Mouse (Mus musculus) 3T3-L1 (cell line): ENCODE results near the gene Ank2.
A peak's percentile ranks its signal among the peaks of the same experiment; 100 is the strongest.
"Not testable (repeated sequence)": the region's sequence is repeated elsewhere in the genome, so short reads cannot be mapped to it uniquely, and the experiment has no call there.

Experiments
- DNase-seq: peaks from one replicate; pipeline ENCODE4 v3.0.0-alpha.2; 2015; ENCODE audit warnings: low read depth, low spot score

Ank2 gene

DNA sequence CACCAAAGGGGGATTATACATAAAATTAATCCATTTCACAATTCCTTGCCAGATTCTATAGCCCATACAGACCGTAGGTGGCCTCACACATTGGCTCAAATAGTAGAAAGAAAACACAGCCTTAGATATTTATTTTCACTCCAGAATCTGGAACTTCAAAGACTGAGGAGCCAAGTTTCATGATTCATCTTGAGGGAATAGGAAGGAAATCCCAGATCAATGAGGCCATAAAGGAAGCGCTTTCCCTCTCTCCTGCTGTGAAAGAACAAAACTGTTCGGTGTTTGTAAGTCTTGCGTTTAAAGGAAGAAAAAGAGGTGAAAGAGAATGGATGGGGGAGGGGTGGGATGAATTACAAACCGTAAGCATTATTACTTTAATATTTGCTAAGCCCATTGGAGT lies 137.8 kb downstream of the Ank2 start:
- DNase-seq: no peak

- DNase-seq: no peak
Observed at GRCm38 (mm10) chr3:127355252-127355651, 143.9 kb downstream of the Ank2 start.

- DNase-seq: no peak
Observed at GRCm38 (mm10) chr3:127350602-127351362, 148.4 kb downstream of the Ank2 start.

- no peak for DNase-seq
Observed at GRCm38 (mm10) chr3:127348926-127349325, 150.2 kb downstream of the Ank2 start.

DNA sequence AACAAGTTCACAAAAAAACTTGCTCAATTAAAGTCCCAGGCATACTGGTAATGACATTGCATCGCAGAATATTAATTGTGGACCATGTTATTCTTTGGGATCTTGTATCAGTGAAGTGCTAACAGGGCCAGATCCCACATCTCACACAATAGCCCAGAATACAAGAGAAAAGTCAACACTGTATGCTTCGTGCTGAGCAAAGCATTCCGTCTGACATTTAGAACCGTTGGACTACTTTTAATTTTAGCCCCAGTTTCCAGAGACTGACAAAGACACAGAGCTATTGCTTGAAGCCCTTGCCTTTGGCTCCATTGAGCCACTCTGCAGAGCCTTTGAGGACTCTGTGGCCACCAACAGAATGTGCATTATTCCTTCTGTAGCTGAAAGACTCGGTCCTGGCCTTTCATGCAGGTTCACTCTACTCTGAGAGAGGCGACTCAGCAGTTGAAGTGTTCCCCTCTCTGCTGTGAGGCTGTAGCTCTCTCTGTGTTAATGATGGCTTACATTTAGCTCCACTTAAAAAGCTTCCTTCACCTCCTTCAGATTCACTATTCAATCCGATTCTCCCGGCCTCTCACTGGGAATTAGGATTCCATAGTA lies 153.2 kb downstream of the Ank2 start:
- DNase-seq: no peak

DNA sequence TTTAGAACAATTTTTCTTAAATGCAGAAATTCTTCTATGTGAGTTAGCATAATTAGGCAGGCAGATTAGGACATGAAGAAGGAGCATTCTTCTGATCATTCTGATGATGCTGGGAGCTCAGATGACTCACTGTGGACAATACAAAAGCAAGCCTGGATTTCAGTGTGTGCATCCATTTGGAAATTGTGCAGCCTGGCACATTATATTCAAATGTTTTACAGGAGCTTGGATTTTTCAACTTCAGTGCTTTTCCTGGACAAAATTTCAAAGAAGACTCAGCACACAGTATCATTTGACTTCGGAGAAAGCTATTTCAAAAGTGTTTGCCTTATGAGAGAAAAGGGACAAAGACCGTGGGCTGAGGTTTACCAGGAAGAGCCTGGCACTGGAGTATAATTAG lies 157.8 kb downstream of the Ank2 start:
- DNase-seq: no peak

- DNase-seq: no peak
Observed at GRCm38 (mm10) chr3:127334876-127335275, 164.3 kb downstream of the Ank2 start.

DNA sequence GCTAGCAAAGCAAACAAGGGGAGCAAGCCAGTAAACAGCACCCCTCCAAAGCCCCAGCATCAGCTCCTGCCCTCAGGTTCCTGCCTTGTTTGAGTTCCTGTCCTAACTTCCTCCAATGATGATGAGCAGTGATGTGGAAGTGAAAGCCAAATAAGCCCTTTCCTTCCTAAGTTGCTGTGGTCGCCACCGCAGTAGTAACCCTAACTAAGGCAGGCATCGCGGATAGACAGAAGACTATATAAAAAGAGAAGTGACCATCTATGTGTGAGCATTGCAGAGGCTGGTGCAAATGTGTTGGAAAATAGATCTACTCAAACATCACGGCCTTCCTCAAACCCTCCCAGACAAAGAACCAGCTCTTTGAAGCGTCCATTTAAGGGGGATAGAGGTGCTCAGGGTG lies 167.6 kb downstream of the Ank2 start:
- DNase-seq: no peak

GRCm38 (mm10) chr3:127326355-127326754 lies 172.8 kb downstream of the Ank2 start:
- no peak for DNase-seq

DNA sequence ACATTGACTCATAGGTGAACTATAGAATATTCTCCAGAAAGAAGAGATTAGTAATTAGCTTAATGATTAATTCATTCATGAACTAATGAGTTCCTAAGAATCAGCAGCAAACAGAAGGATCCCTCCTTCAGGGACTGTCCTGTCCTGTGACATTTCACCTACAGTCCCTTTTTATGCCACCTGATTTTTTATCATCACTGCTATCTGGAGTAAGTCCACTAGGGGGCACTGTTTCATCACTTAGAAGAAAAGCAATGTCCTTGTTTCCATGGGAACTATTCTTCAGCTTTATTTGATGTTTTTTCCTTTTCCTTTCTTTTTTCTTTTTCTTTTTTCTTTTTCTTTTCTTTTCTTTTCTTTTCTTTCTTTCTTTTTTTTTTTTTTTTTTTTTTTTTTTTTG lies 176.3 kb downstream of the Ank2 start:
- DNase-seq: peak; percentile 86

DNA sequence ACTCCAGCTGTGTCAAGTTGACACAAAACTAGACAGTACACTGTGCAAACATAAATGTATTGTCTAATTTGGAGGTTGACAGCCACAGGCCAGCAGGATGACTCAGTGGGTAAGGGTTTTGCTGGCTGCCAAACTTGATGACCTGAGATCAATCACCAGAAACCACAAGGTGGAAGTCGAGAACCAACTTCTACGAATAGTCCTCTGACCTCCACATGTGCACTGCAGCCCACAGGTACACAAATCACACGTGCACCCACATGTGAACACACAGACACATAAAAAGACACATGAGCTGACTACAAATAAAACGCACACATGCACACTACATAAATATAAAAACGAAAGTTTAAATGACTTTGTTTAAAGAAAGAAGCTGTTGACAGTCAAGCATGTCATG lies 177.5 kb downstream of the Ank2 start:
- peak; percentile 75 for DNase-seq

DNA sequence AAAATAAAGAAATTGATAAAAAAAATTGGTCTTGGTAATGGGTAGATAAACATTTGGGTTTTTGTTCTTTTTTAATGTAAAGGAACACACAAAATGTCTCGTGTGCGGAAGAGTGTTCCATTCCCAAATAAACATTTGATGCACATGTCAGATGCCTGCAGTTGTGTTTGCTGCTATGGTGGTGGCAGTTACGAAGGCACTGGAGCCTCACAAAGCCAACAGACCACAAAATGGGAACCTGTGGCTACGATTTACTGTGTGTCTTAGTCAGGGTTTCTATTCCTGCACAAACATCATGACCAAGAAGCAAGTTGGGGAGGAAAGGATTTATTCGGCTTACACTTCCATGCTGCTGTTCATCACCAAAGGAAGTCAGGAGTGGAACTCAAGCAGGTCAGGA lies 178.1 kb downstream of the Ank2 start:
- not testable (repeated sequence) for DNase-seq

DNA sequence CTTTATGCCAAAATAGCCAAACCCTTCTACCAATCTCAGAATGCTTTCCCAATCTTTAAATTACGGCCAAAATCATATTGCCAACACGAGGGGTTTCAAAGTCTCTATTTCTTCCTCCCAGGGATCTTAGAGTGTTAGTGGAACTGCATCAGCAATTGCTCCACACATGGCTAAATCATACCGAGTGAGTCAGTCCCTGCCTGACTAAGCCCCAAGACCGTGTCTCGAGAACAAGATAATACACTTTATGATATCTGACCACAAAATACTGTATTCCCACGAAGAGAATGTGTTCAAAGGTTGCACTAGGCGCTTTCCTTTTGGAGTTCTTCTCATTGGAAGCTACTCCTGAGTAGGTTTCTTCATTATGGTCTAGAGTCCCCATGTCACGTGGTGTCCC lies 178.8 kb downstream of the Ank2 start:
- peak; percentile 74 for DNase-seq

- DNase-seq: no peak
Observed at GRCm38 (mm10) chr3:127317641-127318040, 181.5 kb downstream of the Ank2 start.

- DNase-seq: no peak
Observed at GRCm38 (mm10) chr3:127316717-127317116, 182.4 kb downstream of the Ank2 start.

- DNase-seq: no peak
Observed at GRCm38 (mm10) chr3:127311521-127311920, 187.6 kb downstream of the Ank2 start.

DNA sequence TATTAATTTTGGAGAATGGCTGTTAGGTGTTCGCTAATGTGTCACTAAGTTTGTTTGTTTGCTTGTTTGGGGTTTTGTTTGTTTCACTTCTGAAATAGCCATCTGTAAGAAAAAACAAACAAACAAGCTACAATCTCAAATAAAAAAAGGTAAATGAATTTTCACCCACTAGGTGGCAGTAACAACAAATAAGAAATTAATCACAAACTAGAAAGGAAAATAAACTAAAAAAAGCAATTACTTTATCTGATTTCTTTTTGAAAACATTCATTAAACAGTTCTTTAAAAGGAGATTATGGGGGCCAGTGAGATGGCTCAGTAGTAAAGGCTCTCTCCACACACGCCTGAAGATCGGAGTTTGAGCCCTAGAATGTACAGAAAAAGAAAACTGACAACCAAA lies 189.1 kb downstream of the Ank2 start:
- DNase-seq: peak; percentile 60

- DNase-seq: no peak
Observed at GRCm38 (mm10) chr3:127303957-127304553, 195.1 kb downstream of the Ank2 start.

DNA sequence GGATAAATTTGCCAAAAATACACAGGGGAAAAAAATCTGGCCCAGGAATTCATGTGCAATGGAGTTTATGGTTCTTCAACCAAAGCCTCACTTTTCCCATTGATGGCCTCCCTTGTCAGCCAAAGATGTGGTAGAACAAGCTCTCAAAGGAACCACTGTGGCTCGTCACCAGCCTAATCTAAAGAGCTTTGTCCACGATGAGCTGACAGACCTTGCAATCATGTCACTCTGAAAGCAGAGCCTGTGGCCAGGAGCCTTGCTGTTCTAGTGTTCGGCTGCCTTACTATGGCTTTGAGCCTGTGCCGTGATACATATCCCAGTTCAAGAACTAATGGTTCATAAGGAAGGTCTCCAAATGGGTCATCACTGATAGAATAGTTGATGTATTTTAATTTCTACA lies 196.1 kb downstream of the Ank2 start:
- DNase-seq: no peak

DNA sequence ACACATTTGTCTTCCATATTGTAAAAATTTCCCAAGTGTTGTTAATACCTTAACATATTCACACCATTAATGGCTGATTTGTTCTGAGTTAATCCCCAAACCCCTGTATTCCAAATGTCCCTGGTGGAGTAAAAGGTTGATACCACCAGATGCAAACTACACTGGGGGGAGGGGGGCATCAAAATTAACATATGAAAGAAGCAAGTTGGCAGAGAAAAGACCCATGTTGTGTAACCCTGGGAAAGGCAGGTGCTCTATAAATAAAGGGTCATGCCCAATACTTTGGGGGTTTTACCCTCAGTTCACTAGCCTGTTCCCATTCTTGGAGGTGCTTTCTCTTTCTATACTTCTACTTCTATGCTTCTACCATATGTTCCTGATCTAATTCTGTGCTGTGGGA lies 198.4 kb downstream of the Ank2 start:
- DNase-seq: no peak

DNA sequence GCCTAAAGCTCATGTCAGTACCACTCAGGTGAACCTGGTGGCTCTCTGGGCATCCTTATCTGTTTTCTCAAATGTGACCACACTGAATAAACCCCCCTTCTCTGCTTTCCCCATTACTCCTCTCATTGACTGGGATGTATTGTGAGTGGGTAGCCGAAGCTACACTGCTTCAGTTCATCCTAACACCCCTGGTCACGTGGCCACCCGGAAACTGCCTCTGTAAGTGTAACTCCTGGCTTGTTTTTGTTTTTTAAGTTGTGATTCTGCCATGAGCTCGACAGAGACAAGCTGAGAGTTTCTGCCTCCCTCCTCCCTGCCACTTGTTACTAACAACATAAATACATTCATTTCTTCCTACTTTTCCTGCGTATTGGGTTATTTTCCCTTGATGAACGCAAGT lies 203.2 kb downstream of the Ank2 start:
- no peak for DNase-seq

- DNase-seq: no peak
Observed at GRCm38 (mm10) chr3:127294610-127295349, 204.4 kb downstream of the Ank2 start.
